Mouse (Mus musculus) midbrain, embryonic 12.5 days (tissue): ENCODE data around the gene Akap13. TPM values are rescaled to one million over a fixed set of nuclear protein-coding genes. Genes with fewer than 3 reads are reported as not detected.

Source experiments
- ATAC-seq: fragments of 200-750 bp; cut with Nextera tagmentation; 2 replicates; pipeline ENCODE4 v1.8.0; 2017; ENCODE audit warnings: low read depth, moderate TSS enrichment, moderate library complexity; ENCODE audit not compliant: low FRiP score
- H3K27ac ChIP-seq: fragments of 300-500 bp; sonication (generic); replicated peaks from 2 replicates; pipeline ENCODE4 v1.5.1; 2016; ENCODE audit warnings: mild to moderate bottlenecking
- H3K27me3 ChIP-seq: fragments of 300-500 bp; sonication (generic); 2 replicates; pipeline ENCODE4 v1.6.1; 2016; ENCODE audit warnings: mild to moderate bottlenecking
- H3K36me3 ChIP-seq: fragments of 300-500 bp; sonication (generic); 2 replicates; pipeline ENCODE4 v1.6.1; 2016
- H3K4me1 ChIP-seq: fragments of 300-500 bp; sonication (generic); 2 replicates; pipeline ENCODE4 v1.6.1; 2016
- H3K4me2 ChIP-seq: fragments of 300-500 bp; sonication (generic); replicated peaks from 2 replicates; pipeline ENCODE4 v1.6.1; 2016; ENCODE audit warnings: mild to moderate bottlenecking, moderate library complexity
- H3K4me3 ChIP-seq: fragments of 300-500 bp; sonication (generic); 2 replicates; pipeline ENCODE4 v1.5.1; 2016; ENCODE audit warnings: mild to moderate bottlenecking
- H3K9ac ChIP-seq: fragments of 300-500 bp; sonication (generic); replicated peaks from 2 replicates; pipeline ENCODE4 v1.6.1; 2016; ENCODE audit warnings: mild to moderate bottlenecking, moderate library complexity
- H3K9me3 ChIP-seq: fragments of 300-500 bp; sonication (generic); 2 replicates; pipeline ENCODE4 v1.6.1; 2016; ENCODE audit warnings: mild to moderate bottlenecking
- WGBS: fragments of 180-500 bp; shearing (Covaris S2); methylation state at CpG from one replicate; pipeline ENCODE4 v1.1.7; 2016; 5-methylcytosine and 5-hydroxymethylcytosine counted together
- polyA plus RNA-seq: library from polyadenylated mRNA; unstranded; fragments of >200 nt; fragmentation: Nextera tagmentation; extraction: Ambion mirVana; gene quantifications from 2 replicates; pipeline ENCODE4 v1.2.1, GENCODE M21; 2016

The Akap13 gene
- polyA plus RNA-seq, 1 experiment from 2014 or later: 32.9 TPM

GRCm38 (mm10) chr7:75648961-75649360 is 193.6 kb downstream of the Akap13 start:
- 86% methylated on average over 4 of the region's 4 CpGs for WGBS
- Histone ChIP-seq H3K27ac (no peak overlapping the region), H3K4me2 (no peak overlapping the region), H3K4me1 (peaks cover 1% of the 10 kb centered on the region; the same call in 1 of the 2 replicates), H3K4me3 (no peak overlapping the region), H3K9me3 (no peaks in the 10 kb centered on the region), H3K27me3 (no peaks in the 10 kb centered on the region), H3K36me3 (no peaks in the 10 kb centered on the region), H3K9ac (no peak overlapping the region)
- no peak for ATAC-seq

GRCm38 (mm10) chr7:75649966-75650365 is 194.6 kb downstream of the Akap13 start:
- ATAC-seq: no peak
- no peaks in the 10 kb centered on the region for H3K9me3 ChIP-seq
- WGBS: 100% methylated on average over 1 of the region's 1 CpGs
- H3K4me1 ChIP-seq: no peaks in the 10 kb centered on the region
- no peak overlapping the region for H3K4me3 ChIP-seq
- H3K27me3 ChIP-seq: no peaks in the 10 kb centered on the region
- H3K27ac ChIP-seq: no peak overlapping the region
- H3K36me3 ChIP-seq: no peaks in the 10 kb centered on the region
- H3K4me2 ChIP-seq: no peak overlapping the region
- H3K9ac ChIP-seq: no peak overlapping the region

GRCm38 (mm10) chr7:75653684-75654317 is 198.5 kb downstream of the Akap13 start:
- Histone ChIP-seq H3K9me3 (no peaks in the 10 kb centered on the region), H3K27me3 (no peaks in the 10 kb centered on the region), H3K36me3 (no peaks in the 10 kb centered on the region), H3K4me2 (no peak overlapping the region), H3K4me3 (no peak overlapping the region), H3K27ac (no peak overlapping the region), H3K4me1 (no peaks in the 10 kb centered on the region), H3K9ac (no peak overlapping the region)
- no peak for ATAC-seq
- 79% methylated on average over 3 of the region's 3 CpGs for WGBS

GRCm38 (mm10) chr7:75655180-75656074 is 200.1 kb downstream of the Akap13 start:
- Histone ChIP-seq H3K27me3 (no peaks in the 10 kb centered on the region), H3K4me2 (no peak overlapping the region), H3K9ac (no peak overlapping the region), H3K4me3 (no peak overlapping the region), H3K4me1 (no peaks in the 10 kb centered on the region), H3K9me3 (no peaks in the 10 kb centered on the region), H3K27ac (no peak overlapping the region), H3K36me3 (no peaks in the 10 kb centered on the region)
- WGBS: 82% methylated on average over 11 of the region's 11 CpGs
- no peak for ATAC-seq

- H3K9me3 ChIP-seq: no peaks in the 10 kb centered on the region
- no peaks in the 10 kb centered on the region for H3K27me3 ChIP-seq
- WGBS: 90% methylated on average over 9 of the region's 9 CpGs
- no peak for ATAC-seq
- H3K4me1 ChIP-seq: no peaks in the 10 kb centered on the region
- no peak overlapping the region for H3K4me2 ChIP-seq
- no peak overlapping the region for H3K4me3 ChIP-seq
- H3K27ac ChIP-seq: no peak overlapping the region
- H3K9ac ChIP-seq: no peak overlapping the region
- H3K36me3 ChIP-seq: no peaks in the 10 kb centered on the region
Observed at GRCm38 (mm10) chr7:75656297-75656852, 201.0 kb downstream of the Akap13 start.

GRCm38 (mm10) chr7:75656896-75657295 is 201.6 kb downstream of the Akap13 start:
- Histone ChIP-seq H3K36me3 (no peaks in the 10 kb centered on the region), H3K27me3 (no peaks in the 10 kb centered on the region), H3K27ac (no peak overlapping the region), H3K4me3 (no peak overlapping the region), H3K9me3 (no peaks in the 10 kb centered on the region), H3K9ac (no peak overlapping the region), H3K4me2 (no peak overlapping the region), H3K4me1 (no peaks in the 10 kb centered on the region)
- WGBS: 52% methylated on average over 1 of the region's 1 CpGs
- no peak for ATAC-seq

GRCm38 (mm10) chr7:75664455-75664854 is 209.1 kb downstream of the Akap13 start:
- no peak overlapping the region for H3K27ac ChIP-seq
- H3K4me3 ChIP-seq: no peak overlapping the region
- no peak overlapping the region for H3K9ac ChIP-seq
- H3K4me1 ChIP-seq: no peaks in the 10 kb centered on the region
- no peak overlapping the region for H3K4me2 ChIP-seq
- H3K27me3 ChIP-seq: no peaks in the 10 kb centered on the region
- no peak for ATAC-seq
- 94% methylated on average over 3 of the region's 3 CpGs for WGBS
- no peaks in the 10 kb centered on the region for H3K9me3 ChIP-seq
- peaks cover 11% of the 10 kb centered on the region; the same call in 1 of the 2 replicates for H3K36me3 ChIP-seq

GRCm38 (mm10) chr7:75666982-75667381 is 211.6 kb downstream of the Akap13 start:
- Histone ChIP-seq H3K9ac (no peak overlapping the region), H3K4me1 (no peaks in the 10 kb centered on the region), H3K27ac (no peak overlapping the region), H3K4me2 (no peak overlapping the region), H3K9me3 (no peaks in the 10 kb centered on the region), H3K4me3 (no peak overlapping the region), H3K27me3 (no peaks in the 10 kb centered on the region), H3K36me3 (peaks cover 11% of the 10 kb centered on the region; the same call in 1 of the 2 replicates)
- ATAC-seq: no peak
- 87% methylated on average over 3 of the region's 3 CpGs for WGBS

- 94% methylated on average over 6 of the region's 6 CpGs for WGBS
- no peak overlapping the region for H3K9ac ChIP-seq
Observed at GRCm38 (mm10) chr7:75667531-75667930, 212.2 kb downstream of the Akap13 start.

GRCm38 (mm10) chr7:75668396-75668795 is 213.1 kb downstream of the Akap13 start:
- peaks cover 11% of the 10 kb centered on the region; the same call in 1 of the 2 replicates for H3K36me3 ChIP-seq
- H3K27ac ChIP-seq: no peak overlapping the region
- no peaks in the 10 kb centered on the region for H3K4me1 ChIP-seq
- WGBS: 76% methylated on average over 1 of the region's 1 CpGs
- no peaks in the 10 kb centered on the region for H3K27me3 ChIP-seq
- H3K4me3 ChIP-seq: no peak overlapping the region
- ATAC-seq: no peak
- no peak overlapping the region for H3K9ac ChIP-seq
- no peaks in the 10 kb centered on the region for H3K9me3 ChIP-seq
- H3K4me2 ChIP-seq: no peak overlapping the region

More at GRCm38 (mm10) chr7:75667531-75667930, 212.2 kb downstream of the Akap13 start:
- Histone ChIP-seq H3K9me3 (no peaks in the 10 kb centered on the region), H3K27me3 (no peaks in the 10 kb centered on the region), H3K4me2 (no peak overlapping the region), H3K36me3 (peaks cover 11% of the 10 kb centered on the region; the same call in 1 of the 2 replicates), H3K4me1 (no peaks in the 10 kb centered on the region), H3K27ac (no peak overlapping the region), H3K4me3 (no peak overlapping the region)
- ATAC-seq: no peak

- no peak overlapping the region for H3K27ac ChIP-seq
- ATAC-seq: no peak
- no peaks in the 10 kb centered on the region for H3K4me1 ChIP-seq
- no peak overlapping the region for H3K4me3 ChIP-seq
- WGBS: 79% methylated on average over 6 of the region's 6 CpGs
- H3K4me2 ChIP-seq: no peak overlapping the region
- H3K36me3 ChIP-seq: peaks cover 5% of the 10 kb centered on the region; the same call in 1 of the 2 replicates
- H3K27me3 ChIP-seq: no peaks in the 10 kb centered on the region
- no peak overlapping the region for H3K9ac ChIP-seq
- no peaks in the 10 kb centered on the region for H3K9me3 ChIP-seq
Observed at GRCm38 (mm10) chr7:75669416-75669815, 214.1 kb downstream of the Akap13 start.

GRCm38 (mm10) chr7:75679631-75680030 is 224.3 kb downstream of the Akap13 start:
- ATAC-seq: no peak
- Histone ChIP-seq H3K4me3 (no peak overlapping the region), H3K27me3 (no peaks in the 10 kb centered on the region), H3K36me3 (peaks cover 5% of the 10 kb centered on the region), H3K4me1 (peaks cover 4% of the 10 kb centered on the region; the same call in 1 of the 2 replicates), H3K9ac (no peak overlapping the region), H3K4me2 (no peak overlapping the region), H3K27ac (no peak overlapping the region), H3K9me3 (no peaks in the 10 kb centered on the region)
- 62% methylated on average over 9 of the region's 9 CpGs for WGBS
